Mouse (Mus musculus): Measurements from ENCODE around the gene Rabif.
"Not testable (repeated sequence)": the region's sequence is repeated elsewhere in the genome, so short reads cannot be mapped to it uniquely, and the experiment has no call there.

DNA sequence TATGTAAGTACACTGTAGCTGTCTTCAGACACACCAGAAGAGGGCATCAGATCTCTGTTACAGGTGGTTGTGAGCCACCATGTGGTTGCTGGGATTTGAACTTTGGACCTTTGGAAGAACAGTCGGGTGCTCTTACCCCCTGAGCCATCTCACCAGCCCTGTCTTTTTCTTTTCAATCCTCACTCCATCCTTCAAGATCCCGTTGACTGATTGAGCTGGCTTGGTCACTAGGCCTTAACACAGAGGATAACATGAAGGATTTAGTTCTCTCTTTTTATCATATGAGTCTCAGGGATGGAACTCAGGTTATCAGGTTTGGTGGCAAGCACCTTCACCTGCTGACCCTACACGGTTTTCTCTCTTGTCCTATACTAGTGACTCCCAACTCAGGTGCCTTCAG is 45.9 kb upstream of the Rabif start:
- TF ChIP-seq E2F4 (IDR thresholded peaks at IDR 0.05; ENCODE audit: insufficient read depth); MYOG (IDR thresholded peaks at IDR 0.05; ENCODE audit: control insufficient read depth in 1 of 3, insufficient read depth in 1 of 3, insufficient read length in 2 of 3, low read depth in 2 of 3); POLR2A (IDR thresholded peaks at IDR 0.05; ENCODE audit: insufficient read length, low read depth); MAX (IDR thresholded peaks at IDR 0.05; ENCODE audit: low read depth); TCF12 (IDR thresholded peaks at IDR 0.05; ENCODE audit: insufficient read depth, poor library complexity, severe bottlenecking); MYOD1 (IDR thresholded peaks at IDR 0.05; ENCODE audit: control insufficient read depth in 1 of 3, insufficient read length in 2 of 3, low read depth in 2 of 3); USF1 (IDR thresholded peaks at IDR 0.05; ENCODE audit: low read depth); CEBPB (IDR thresholded peaks at IDR 0.05; ENCODE audit: insufficient read depth, poor library complexity, severe bottlenecking); SRF (IDR thresholded peaks at IDR 0.05; ENCODE audit: control insufficient read depth, insufficient read length, low read depth); REST (IDR thresholded peaks at IDR 0.05; ENCODE audit: insufficient read depth, insufficient read length); TCF3 (IDR thresholded peaks at IDR 0.05; ENCODE audit: insufficient read length, low read depth): not testable (repeated sequence)
